Mouse (Mus musculus): ENCODE measurements around the gene Pin1. TPM values are rescaled to one million over a fixed set of nuclear protein-coding genes. Genes with fewer than 3 reads are reported as not detected.
"Not testable (repeated sequence)": the region's sequence is repeated elsewhere in the genome, so short reads cannot be mapped to it uniquely, and the experiment has no call there.

The Pin1 gene
- polyA plus RNA-seq, 1 experiment from 2014 or later: 52.7 TPM

- no peak overlapping the region for H3K4me2 ChIP-seq
- H3K4me1 ChIP-seq (replicated peaks): no peaks in the 10 kb centered on the region
- H3K4me3 ChIP-seq (replicated peaks): no peak overlapping the region
- no peak overlapping the region for H3K9ac ChIP-seq (replicated peaks)
- WGBS: 50% methylated on average over 2 of the region's 2 CpGs
- ATAC-seq (ENCODE audit: insufficient number of reproducible peaks, insufficient read depth, low FRiP score, low TSS enrichment, low read depth): no peak
- no peaks in the 10 kb centered on the region for H3K27me3 ChIP-seq
- H3K36me3 ChIP-seq: no peaks in the 10 kb centered on the region
- H3K9me3 ChIP-seq: 0 out of 2 replicates have a peak, but pooled peaks cover 5% of the 10 kb centered on the region
- H3K27ac ChIP-seq: no peak overlapping the region
Observed at GRCm38 (mm10) chr9:20682389-20682722, 30.5 kb downstream of the Pin1 start.

GRCm38 (mm10) chr9:20685081-20685861, 33.4 kb downstream of the Pin1 start:
- no peak overlapping the region for H3K4me2 ChIP-seq
- no peak for ATAC-seq (ENCODE audit: insufficient number of reproducible peaks, insufficient read depth, low FRiP score, low TSS enrichment, low read depth)
- H3K36me3 ChIP-seq: no peaks in the 10 kb centered on the region
- H3K9me3 ChIP-seq: 0 out of 2 replicates have a peak, but pooled peaks cover 5% of the 10 kb centered on the region
- H3K4me1 ChIP-seq (replicated peaks): no peaks in the 10 kb centered on the region
- WGBS: 57% methylated on average over 17 of the region's 17 CpGs
- H3K27ac ChIP-seq: no peak overlapping the region
- no peak overlapping the region for H3K4me3 ChIP-seq (replicated peaks)
- H3K9ac ChIP-seq (replicated peaks): no peak overlapping the region
- no peaks in the 10 kb centered on the region for H3K27me3 ChIP-seq

- Histone ChIP-seq H3K4me1 (replicated peaks) (0 out of 2 replicates have a peak, but pooled peaks cover 1% of the 10 kb centered on the region), H3K36me3 (no peaks in the 10 kb centered on the region), H3K27me3 (peaks cover 19% of the 10 kb centered on the region), H3K4me3 (replicated peaks) (no peak overlapping the region), H3K27ac (no peak overlapping the region), H3K9me3 (no peaks in the 10 kb centered on the region), H3K4me2 (no peak overlapping the region), H3K9ac (replicated peaks) (no peak overlapping the region)
- 63% methylated on average over 1 of the region's 1 CpGs for WGBS
- ATAC-seq (ENCODE audit: insufficient number of reproducible peaks, insufficient read depth, low FRiP score, low TSS enrichment, low read depth): no peak
Observed at GRCm38 (mm10) chr9:20689403-20689802, 37.5 kb downstream of the Pin1 start.

- peaks cover 24% of the 10 kb centered on the region for H3K27me3 ChIP-seq
- ATAC-seq (ENCODE audit: insufficient number of reproducible peaks, insufficient read depth, low FRiP score, low TSS enrichment, low read depth): no peak
- no peak overlapping the region for H3K27ac ChIP-seq
Observed at GRCm38 (mm10) chr9:20689913-20690312, 38.0 kb downstream of the Pin1 start.

GRCm38 (mm10) chr9:20690449-20690848, 38.6 kb downstream of the Pin1 start:
- H3K4me3 ChIP-seq (replicated peaks); ATAC-seq (ENCODE audit: insufficient number of reproducible peaks, insufficient read depth, low FRiP score, low TSS enrichment, low read depth); H3K9ac ChIP-seq (replicated peaks); H3K36me3 ChIP-seq; H3K4me1 ChIP-seq (replicated peaks); H3K9me3 ChIP-seq; H3K27ac ChIP-seq; H3K4me2 ChIP-seq: not testable (repeated sequence)
- WGBS: 95% methylated on average over 2 of the region's 2 CpGs
- H3K27me3 ChIP-seq: peaks cover 30% of the 10 kb centered on the region

More at GRCm38 (mm10) chr9:20689913-20690312, 38.0 kb downstream of the Pin1 start:
- H3K4me3 ChIP-seq (replicated peaks): no peak overlapping the region
- H3K4me2 ChIP-seq: no peak overlapping the region
- H3K9ac ChIP-seq (replicated peaks): no peak overlapping the region
- no peaks in the 10 kb centered on the region for H3K36me3 ChIP-seq
- WGBS: 5% methylated on average over 4 of the region's 4 CpGs
- peaks cover 6% of the 10 kb centered on the region; the same call in 1 of the 2 replicates for H3K4me1 ChIP-seq (replicated peaks)
- H3K9me3 ChIP-seq: no peaks in the 10 kb centered on the region

GRCm38 (mm10) chr9:20692863-20693262, 41.0 kb downstream of the Pin1 start:
- WGBS: 87% methylated on average over 3 of the region's 3 CpGs
- H3K27me3 ChIP-seq: peaks cover 51% of the 10 kb centered on the region
- H3K4me1 ChIP-seq (replicated peaks): peaks cover 8% of the 10 kb centered on the region; the same call in 1 of the 2 replicates
- no peak overlapping the region for H3K9ac ChIP-seq (replicated peaks)
- no peak for ATAC-seq (ENCODE audit: insufficient number of reproducible peaks, insufficient read depth, low FRiP score, low TSS enrichment, low read depth)
- H3K36me3 ChIP-seq: no peaks in the 10 kb centered on the region
- H3K4me3 ChIP-seq (replicated peaks): no peak overlapping the region
- H3K27ac ChIP-seq: no peak overlapping the region
- H3K4me2 ChIP-seq: no peak overlapping the region
- 0 out of 2 replicates have a peak, but pooled peaks cover 2% of the 10 kb centered on the region for H3K9me3 ChIP-seq

- Histone ChIP-seq H3K4me3 (replicated peaks) (peak overlapping the region; percentile 27), H3K4me1 (replicated peaks) (peaks cover 8% of the 10 kb centered on the region; the same call in 1 of the 2 replicates), H3K27me3 (peaks cover 54% of the 10 kb centered on the region), H3K36me3 (no peaks in the 10 kb centered on the region), H3K27ac (no peak overlapping the region), H3K4me2 (peak overlapping the region; percentile 53), H3K9ac (replicated peaks) (peak overlapping the region; percentile 13; the same call in 1 of the 2 replicates), H3K9me3 (0 out of 2 replicates have a peak, but pooled peaks cover 2% of the 10 kb centered on the region)
- 2% methylated on average over 25 of the region's 25 CpGs for WGBS
- ATAC-seq (ENCODE audit: insufficient number of reproducible peaks, insufficient read depth, low FRiP score, low TSS enrichment, low read depth): no peak
Observed at GRCm38 (mm10) chr9:20694721-20695235, 42.9 kb downstream of the Pin1 start.

GRCm38 (mm10) chr9:20696107-20696712, 44.3 kb downstream of the Pin1 start:
- Histone ChIP-seq H3K36me3 (no peaks in the 10 kb centered on the region), H3K27me3 (peaks cover 54% of the 10 kb centered on the region), H3K27ac (no peak overlapping the region), H3K4me3 (replicated peaks) (no peak overlapping the region), H3K4me2 (no peak overlapping the region), H3K4me1 (replicated peaks) (peaks cover 8% of the 10 kb centered on the region; the same call in 1 of the 2 replicates), H3K9me3 (0 out of 2 replicates have a peak, but pooled peaks cover 2% of the 10 kb centered on the region), H3K9ac (replicated peaks) (no peak overlapping the region)
- 79% methylated on average over 5 of the region's 5 CpGs for WGBS
- ATAC-seq (ENCODE audit: insufficient number of reproducible peaks, insufficient read depth, low FRiP score, low TSS enrichment, low read depth): no peak

- H3K36me3 ChIP-seq: no peaks in the 10 kb centered on the region
- no peak for ATAC-seq (ENCODE audit: insufficient number of reproducible peaks, insufficient read depth, low FRiP score, low TSS enrichment, low read depth)
- no peak overlapping the region for H3K9ac ChIP-seq (replicated peaks)
- H3K4me2 ChIP-seq: no peak overlapping the region
- H3K27ac ChIP-seq: no peak overlapping the region
- H3K27me3 ChIP-seq: peaks cover 52% of the 10 kb centered on the region
- 40% methylated on average over 8 of the region's 8 CpGs for WGBS
- 0 out of 2 replicates have a peak, but pooled peaks cover 2% of the 10 kb centered on the region for H3K9me3 ChIP-seq
- H3K4me1 ChIP-seq (replicated peaks): peaks cover 8% of the 10 kb centered on the region; the same call in 1 of the 2 replicates
- no peak overlapping the region for H3K4me3 ChIP-seq (replicated peaks)
Observed at GRCm38 (mm10) chr9:20697466-20697865, 45.6 kb downstream of the Pin1 start.

- H3K27ac ChIP-seq: no peak overlapping the region
- no peak overlapping the region for H3K9ac ChIP-seq (replicated peaks)
- H3K4me3 ChIP-seq (replicated peaks): no peak overlapping the region
- H3K4me2 ChIP-seq: no peak overlapping the region
- H3K9me3 ChIP-seq: no peaks in the 10 kb centered on the region
- no peak for ATAC-seq (ENCODE audit: insufficient number of reproducible peaks, insufficient read depth, low FRiP score, low TSS enrichment, low read depth)
- H3K36me3 ChIP-seq: no peaks in the 10 kb centered on the region
- no peaks in the 10 kb centered on the region; the same call in 1 of the 2 replicates for H3K27me3 ChIP-seq
- WGBS: 74% methylated on average over 8 of the region's 8 CpGs
- H3K4me1 ChIP-seq (replicated peaks): no peaks in the 10 kb centered on the region
Observed at GRCm38 (mm10) chr9:20703832-20704380, 52.0 kb downstream of the Pin1 start.

GRCm38 (mm10) chr9:20705420-20705819, 53.5 kb downstream of the Pin1 start:
- H3K27me3 ChIP-seq: no peaks in the 10 kb centered on the region; the same call in 1 of the 2 replicates
- no peak overlapping the region for H3K9ac ChIP-seq (replicated peaks)
- no peak overlapping the region for H3K27ac ChIP-seq
- H3K4me1 ChIP-seq (replicated peaks): no peaks in the 10 kb centered on the region
- ATAC-seq (ENCODE audit: insufficient number of reproducible peaks, insufficient read depth, low FRiP score, low TSS enrichment, low read depth): no peak
- H3K4me3 ChIP-seq (replicated peaks): no peak overlapping the region
- no peaks in the 10 kb centered on the region for H3K9me3 ChIP-seq
- no peaks in the 10 kb centered on the region for H3K36me3 ChIP-seq
- no peak overlapping the region for H3K4me2 ChIP-seq
